Mouse (Mus musculus) heart, postnatal 10 days (tissue): ENCODE measurements at regions not wholly inside any gene's neighbourhood (a gene's known extent, or its start where the extent isn't known, plus 50 kb on each side); places are given as distances from the start of the nearest gene placed in this dataset.

ENCODE experiments used
- DNase-seq, 2 experiments: peaks; one replicate each; pipeline ENCODE4 v3.0.0; 2021
- intact Hi-C: fragments of 180-260 bp; cut with DNase I; formaldehyde crosslinking; loops from one replicate; pipeline ENCODE4 v1.15.1; 2025

GRCm38 (mm10) chr4:55203731-55204710 lies 145.8 kb upstream of the Rad23b start:
- intact Hi-C loops: no loop called here
- no peak for DNase-seq

- intact Hi-C loops: no loop called here
- DNase-seq: no peak
These were observed 143.6 kb upstream of the Rad23b start for GRCm38 (mm10) chr4:55206226-55206625.

DNA sequence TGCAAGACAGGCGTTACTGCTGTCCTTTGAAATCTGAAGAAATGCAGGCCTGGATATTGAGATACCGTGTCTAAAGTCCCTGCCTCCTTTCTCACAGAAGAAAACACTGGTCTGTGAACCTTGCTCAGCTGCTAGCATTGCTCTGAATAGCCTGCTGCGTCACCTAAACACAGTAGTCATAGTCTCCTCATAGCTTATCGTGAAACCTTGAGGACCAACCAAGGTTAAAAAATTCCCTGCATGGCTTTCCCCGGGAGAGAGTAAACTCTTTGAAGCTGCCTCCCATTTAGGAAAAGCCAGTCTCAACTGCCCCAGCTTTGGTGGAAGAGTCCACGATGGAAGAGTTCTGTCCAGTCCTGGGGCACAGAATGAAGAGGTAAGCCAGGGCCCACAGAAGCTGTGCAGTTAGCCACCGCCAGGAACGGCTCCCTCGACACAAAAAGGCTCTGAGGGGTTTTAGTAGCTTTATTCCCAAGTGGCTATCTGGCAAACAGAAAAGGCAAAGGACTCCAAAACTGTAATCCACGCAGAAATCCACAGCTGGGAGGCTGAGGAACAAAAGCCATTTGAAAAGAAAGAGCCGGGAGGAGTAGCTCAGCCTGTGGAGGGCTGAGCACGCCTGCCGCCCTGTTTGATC lies 142.0 kb upstream of the Rad23b start:
- intact Hi-C loops: no loop called here
- DNase-seq: peak in 1 of 2 experiments; percentile 14

DNA sequence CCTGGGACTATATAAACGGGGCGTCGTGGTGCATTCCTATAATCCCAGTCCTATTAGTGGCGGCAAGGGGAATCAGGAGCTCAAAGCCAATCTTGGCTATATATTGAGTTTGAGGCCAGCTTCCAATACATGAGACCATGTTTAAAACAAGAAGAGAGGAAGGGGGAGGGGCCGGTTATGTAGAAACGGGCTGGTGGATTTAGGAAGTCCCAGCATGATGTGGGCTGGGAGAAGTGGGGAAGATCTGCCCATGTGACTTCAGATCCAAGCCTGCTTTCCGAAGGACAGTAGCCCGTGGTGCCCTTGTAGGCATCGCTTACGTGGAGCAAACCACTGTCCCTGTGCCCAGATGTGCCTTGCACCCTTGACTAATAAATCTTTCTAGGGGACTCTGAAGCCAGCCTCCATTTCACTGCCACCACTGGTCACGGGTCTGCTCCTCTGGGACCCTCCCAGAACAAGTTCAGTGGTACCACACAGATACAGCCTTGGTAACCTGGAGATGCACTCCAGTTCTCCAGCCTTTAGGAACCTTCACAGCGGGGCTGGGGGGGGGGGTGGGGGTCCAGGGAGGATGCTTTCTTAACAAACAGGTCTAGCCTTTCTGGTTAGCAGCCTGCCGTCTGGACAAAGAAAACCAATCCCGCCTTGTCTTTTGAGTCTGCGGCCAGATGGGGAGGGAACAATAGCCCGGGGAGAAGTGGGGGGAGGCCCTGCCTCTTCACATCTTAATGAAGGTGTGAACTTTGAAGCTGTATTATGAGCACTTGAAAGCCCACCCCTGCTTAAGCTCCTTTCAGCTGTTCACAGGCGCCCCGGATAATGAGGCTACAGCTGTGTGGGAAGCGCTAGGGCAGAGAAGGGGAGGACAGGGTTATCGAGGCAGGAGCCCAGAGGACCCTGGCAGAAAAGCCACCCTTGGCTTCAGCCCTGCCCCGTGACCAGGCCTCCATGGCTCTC lies 141.2 kb upstream of the Rad23b start:
- intact Hi-C loops: no loop called here
- DNase-seq: peak in 1 of 2 experiments; percentile 9

DNA sequence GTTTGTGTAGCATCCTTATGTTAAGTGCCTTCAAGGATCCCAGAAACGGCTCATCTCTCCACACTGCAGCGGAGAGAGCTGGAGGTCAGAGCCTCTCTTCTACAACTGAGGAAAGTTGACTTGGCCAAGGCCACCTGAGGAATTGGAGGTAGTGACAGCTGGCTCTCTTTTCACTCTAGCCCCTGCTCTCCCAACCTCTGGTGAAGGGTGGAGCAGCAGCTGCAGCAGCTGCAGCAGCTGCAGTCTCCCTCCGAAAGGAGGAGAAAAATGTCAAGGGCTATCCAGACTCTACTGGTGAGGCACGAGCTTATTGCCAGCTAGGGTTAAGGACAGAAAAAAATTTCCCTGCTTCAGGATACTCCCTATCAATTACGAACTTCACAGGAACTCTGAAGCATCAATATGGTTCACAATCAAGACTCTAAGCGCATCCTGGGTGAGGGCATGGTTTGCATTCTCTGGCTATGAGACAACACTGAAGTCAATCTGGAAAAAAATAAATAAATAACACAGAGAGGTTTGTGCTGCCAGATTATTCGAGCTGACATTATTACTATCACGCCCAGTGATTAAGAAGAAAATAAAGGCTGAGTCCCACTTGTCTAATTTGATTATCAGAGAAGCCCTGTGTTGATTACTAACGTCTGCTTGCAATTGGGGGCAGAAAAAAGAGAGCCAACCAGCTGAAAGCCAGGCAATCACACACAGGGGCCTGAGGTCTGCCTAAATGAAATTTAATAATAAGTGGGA lies 134.2 kb upstream of the Rad23b start:
- peak in 1 of 2 experiments; percentile 17 for DNase-seq
- intact Hi-C loops: no loop called here

DNA sequence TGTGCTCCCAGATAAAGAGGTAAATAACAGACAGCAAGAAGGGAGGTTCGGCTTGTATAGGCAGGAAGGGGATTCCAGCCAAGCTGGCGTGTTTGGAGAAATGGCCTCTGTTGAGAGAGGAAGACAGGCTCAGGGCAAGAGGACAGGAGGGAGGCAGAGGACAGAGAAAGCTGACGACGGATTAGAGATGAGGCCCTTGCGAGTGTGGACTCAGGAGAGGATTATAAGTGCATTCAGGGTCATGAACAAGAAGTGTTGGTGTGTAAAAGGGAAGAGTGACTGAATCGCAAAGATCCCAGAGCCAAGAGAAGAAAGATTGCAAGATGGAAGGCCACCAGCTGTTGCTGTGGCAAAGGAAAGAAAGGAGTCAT lies 133.7 kb upstream of the Rad23b start:
- DNase-seq: peak; percentile 24 to 30
- intact Hi-C loops: no loop called here

GRCm38 (mm10) chr4:55225766-55226165 lies 124.1 kb upstream of the Rad23b start:
- DNase-seq: no peak
- intact Hi-C loops: loop anchor here (5.0 kb wide), 1 partner anchor 153 kb away; no protein-coding TSS in a partner anchor

- intact Hi-C loops: loop anchor here (5.0 kb wide), 1 partner anchor 155 kb away; no protein-coding TSS in a partner anchor
- DNase-seq: no peak
These were observed 122.4 kb upstream of the Rad23b start for GRCm38 (mm10) chr4:55227394-55227793.

- intact Hi-C loops: loop anchor here (5.0 to 10.0 kb wide), 2 partner anchors 104 to 287 kb away; partner anchors contain the start of gene Zfp462
- peak; percentile 17 to 24 for DNase-seq
These were observed 118.3 kb upstream of the Rad23b start for GRCm38 (mm10) chr4:55231522-55231921.

DNA sequence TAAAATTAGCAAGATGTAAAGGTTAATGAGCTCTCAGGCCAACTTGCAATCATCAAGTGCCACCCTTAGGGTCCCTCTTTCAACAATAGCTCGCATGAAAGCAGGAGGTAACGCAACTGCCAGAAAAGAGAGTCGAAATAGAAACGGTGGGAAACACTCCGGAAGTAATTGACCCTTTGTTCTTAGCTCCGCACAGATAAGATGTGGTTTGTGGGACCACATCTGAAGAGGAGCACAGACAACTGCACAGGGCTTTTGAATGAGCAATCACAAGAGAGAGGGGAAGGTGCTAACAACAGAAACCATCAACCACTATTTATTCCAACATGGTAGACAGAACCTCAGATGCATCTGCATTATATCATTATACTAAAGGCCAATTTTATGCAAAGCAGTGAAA lies 112.0 kb upstream of the Rad23b start:
- intact Hi-C loops: loop anchor here (10.0 kb wide), 1 partner anchor 293 kb away; the partner anchor contains the start of gene Zfp462
- DNase-seq: no peak

DNA sequence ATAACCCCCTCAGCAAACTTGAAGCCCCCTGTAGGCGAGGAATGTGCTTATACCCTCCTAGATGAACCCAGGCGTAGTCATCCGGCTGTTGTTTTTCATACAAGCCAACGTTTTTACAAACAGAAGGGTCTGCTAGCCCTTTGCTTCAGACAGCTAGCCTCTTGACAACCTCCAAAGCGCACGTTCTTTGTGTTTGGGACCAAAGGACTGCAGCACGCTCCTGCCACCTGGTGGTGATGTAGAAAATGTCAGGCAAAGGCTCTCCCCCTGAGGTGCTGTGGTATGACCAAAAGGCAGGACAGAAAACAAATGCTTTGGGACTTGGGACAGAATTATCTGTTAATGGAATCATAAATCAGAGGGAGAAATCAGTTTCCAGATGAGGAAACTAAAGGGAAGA lies 109.4 kb upstream of the Rad23b start:
- intact Hi-C loops: loop anchor here (1.0 to 5.0 kb wide), 4 partner anchors 183 to 1356 kb away; no protein-coding TSS in a partner anchor
- DNase-seq: peak; percentile 69 to 85

GRCm38 (mm10) chr4:55242331-55242730 lies 107.5 kb upstream of the Rad23b start:
- intact Hi-C loops: loop anchor here (5.0 kb wide), 2 partner anchors 185 to 280 kb away; no protein-coding TSS in a partner anchor
- DNase-seq: no peak

DNA sequence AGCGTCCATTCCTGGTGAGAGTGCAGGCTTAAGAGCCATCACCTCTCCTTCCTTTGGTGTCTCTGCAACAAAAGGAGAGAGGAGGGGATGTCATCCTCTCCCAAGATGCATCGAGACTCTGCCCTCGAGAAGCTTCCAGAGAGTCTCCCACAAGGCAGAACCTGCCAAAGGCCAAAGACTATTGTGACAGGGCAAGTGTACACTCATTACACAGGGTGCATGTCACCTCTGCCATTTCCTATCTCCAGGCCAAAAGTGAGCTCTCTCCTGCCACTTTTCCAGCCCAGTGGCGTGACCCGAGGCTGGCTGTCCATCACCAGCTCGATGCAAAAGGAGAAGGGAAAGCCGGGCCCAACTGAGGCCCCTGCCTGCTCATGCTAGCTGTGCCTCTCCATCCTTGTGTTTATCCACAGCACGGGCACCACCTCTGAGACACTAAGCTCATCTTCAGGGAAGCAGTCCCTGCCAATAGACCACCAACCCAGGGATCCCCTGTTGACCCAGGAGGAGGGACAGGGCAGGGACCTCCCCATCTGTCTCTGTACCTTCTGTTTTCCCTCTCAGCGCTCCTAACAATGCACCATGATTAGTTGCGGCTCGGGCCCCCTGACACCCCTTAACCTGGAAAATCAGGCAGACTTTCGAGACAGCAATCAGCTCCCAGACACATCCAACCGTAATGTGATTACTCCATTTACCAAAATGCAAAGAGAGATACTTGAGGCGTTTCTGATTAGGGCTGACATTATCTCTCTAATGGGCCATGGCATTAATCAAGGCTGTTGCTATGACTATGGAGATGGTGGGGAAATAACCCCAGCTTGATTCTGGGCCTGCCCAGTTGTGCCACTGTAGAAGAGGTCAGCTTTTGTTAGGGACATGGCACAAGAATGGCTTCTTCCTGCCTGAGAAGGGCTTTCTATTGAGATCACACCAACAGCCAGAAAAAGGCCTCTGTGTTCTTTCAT lies 106.5 kb upstream of the Rad23b start:
- intact Hi-C loops: loop anchor here (5.0 kb wide), 2 partner anchors 186 to 281 kb away; no protein-coding TSS in a partner anchor
- no peak for DNase-seq

- DNase-seq: no peak
- intact Hi-C loops: no loop called here
These were observed 104.1 kb upstream of the Rad23b start for GRCm38 (mm10) chr4:55245789-55246188.

- no peak for DNase-seq
- intact Hi-C loops: no loop called here
These were observed 99.5 kb upstream of the Rad23b start for GRCm38 (mm10) chr4:55250334-55250733.

DNA sequence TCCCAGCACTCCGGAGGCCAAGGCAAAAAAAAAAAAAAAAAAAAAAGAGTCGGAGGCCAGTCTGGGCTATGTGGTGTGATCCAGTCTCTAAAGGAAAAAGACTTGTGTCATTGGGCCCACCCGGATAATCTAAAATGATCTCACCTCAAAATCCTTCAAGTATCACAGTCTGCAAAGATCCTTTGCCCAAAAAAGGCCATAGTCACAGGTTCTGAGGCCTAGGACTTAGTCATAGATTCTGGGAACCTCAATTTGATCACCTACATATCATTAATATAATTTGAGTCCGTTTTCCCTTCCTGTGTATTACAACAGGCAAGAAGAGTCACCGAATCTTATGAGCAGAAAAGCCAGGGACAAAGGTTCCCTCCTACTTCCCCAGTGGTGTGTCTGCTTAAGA lies 98.3 kb upstream of the Rad23b start:
- no peak for DNase-seq
- intact Hi-C loops: no loop called here

- DNase-seq: no peak
- intact Hi-C loops: no loop called here
These were observed 96.1 kb upstream of the Rad23b start for GRCm38 (mm10) chr4:55253769-55254168.

- intact Hi-C loops: no loop called here
These were observed 77.7 kb upstream of the Rad23b start for GRCm38 (mm10) chr4:55271965-55272630.

More at GRCm38 (mm10) chr4:55271965-55272630, 77.7 kb upstream of the Rad23b start:
- DNase-seq: no peak
